Mouse (Mus musculus) gastrocnemius, postnatal 14 days (tissue): ENCODE measurements around the gene Dlgap5. TPM values are rescaled to one million over a fixed set of nuclear protein-coding genes. Genes with fewer than 3 reads are reported as not detected.

Experiments
- DNase-seq: peaks from one replicate; pipeline ENCODE4 v3.0.0; 2021; ENCODE audit warnings: mixed read lengths
- intact Hi-C: fragments of 180-260 bp; cut with DNase I; formaldehyde crosslinking; loops from one replicate; pipeline ENCODE4 v1.15.1; 2025; ENCODE audit warnings: low total_unique reads
- total RNA-seq, 2 experiments: library from RNA; stranded (reverse); gene quantifications; 2 replicates each; pipeline ENCODE4 v1.2.3; 2021

Gene Dlgap5
- total RNA-seq, 2 experiments from 2014 or later, result 2.3 to 3.6 TPM

GRCm38 (mm10) chr14:47361418-47361817 is 56.8 kb downstream of the Dlgap5 start:
- DNase-seq, result no peak
- intact Hi-C loops, result no loop called here

DNA sequence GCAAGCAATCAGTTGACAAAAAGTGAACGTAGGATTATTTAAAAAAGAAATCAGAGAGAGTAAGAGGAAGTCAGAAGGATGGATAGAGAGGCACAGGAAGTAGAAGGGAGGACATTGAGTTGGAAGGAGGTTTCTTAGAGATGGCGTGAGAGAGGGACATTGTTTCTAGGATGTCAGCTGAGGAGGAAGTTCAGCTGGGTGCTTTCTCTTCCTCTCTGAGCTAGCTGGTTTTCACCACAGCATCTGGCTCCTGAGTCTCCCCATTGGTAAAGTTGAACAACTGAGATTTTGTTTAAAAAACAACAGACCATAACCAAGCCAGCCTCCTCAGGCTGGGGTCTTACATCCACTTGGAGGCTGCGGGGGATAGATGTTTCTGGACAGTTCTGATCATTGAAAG is 58.6 kb downstream of the Dlgap5 start:
- no peak for DNase-seq
- intact Hi-C loops, result no loop called here

- no peak for DNase-seq
- intact Hi-C loops, result no loop called here
These were observed 61.6 kb downstream of the Dlgap5 start for GRCm38 (mm10) chr14:47356622-47357021.

GRCm38 (mm10) chr14:47354948-47355347 is 63.3 kb downstream of the Dlgap5 start:
- intact Hi-C loops, result no loop called here

GRCm38 (mm10) chr14:47354111-47354577 is 64.1 kb downstream of the Dlgap5 start:
- intact Hi-C loops, result no loop called here
- DNase-seq, result no peak

More at GRCm38 (mm10) chr14:47354948-47355347, 63.3 kb downstream of the Dlgap5 start:
- DNase-seq, result no peak

DNA sequence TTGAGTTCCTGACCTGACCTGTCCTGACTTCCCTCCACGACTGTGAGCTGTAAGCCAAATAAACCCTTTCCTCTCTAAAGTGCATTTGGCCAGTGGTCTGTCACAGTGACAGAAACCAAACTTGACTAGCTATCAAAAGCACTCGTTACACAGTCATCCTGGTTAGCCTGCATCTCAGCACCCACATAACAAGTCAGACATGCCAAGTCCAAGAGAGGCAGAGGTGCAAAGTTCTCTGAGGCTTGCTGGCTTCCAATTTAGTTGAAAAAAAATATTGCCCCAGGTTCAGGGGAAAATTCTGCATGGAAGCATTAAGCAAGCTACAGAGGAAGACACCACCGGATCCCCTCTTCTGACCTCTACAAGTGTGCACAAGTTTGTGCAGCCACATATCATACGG is 65.0 kb downstream of the Dlgap5 start:
- no peak for DNase-seq
- intact Hi-C loops, result no loop called here

GRCm38 (mm10) chr14:47352272-47352671 is 65.9 kb downstream of the Dlgap5 start:
- intact Hi-C loops, result no loop called here
- no peak for DNase-seq

- no peak for DNase-seq
- intact Hi-C loops, result no loop called here
These were observed 67.2 kb downstream of the Dlgap5 start for GRCm38 (mm10) chr14:47350974-47351373.

GRCm38 (mm10) chr14:47346715-47347114 is 71.5 kb downstream of the Dlgap5 start:
- no peak for DNase-seq
- intact Hi-C loops, result no loop called here

DNA sequence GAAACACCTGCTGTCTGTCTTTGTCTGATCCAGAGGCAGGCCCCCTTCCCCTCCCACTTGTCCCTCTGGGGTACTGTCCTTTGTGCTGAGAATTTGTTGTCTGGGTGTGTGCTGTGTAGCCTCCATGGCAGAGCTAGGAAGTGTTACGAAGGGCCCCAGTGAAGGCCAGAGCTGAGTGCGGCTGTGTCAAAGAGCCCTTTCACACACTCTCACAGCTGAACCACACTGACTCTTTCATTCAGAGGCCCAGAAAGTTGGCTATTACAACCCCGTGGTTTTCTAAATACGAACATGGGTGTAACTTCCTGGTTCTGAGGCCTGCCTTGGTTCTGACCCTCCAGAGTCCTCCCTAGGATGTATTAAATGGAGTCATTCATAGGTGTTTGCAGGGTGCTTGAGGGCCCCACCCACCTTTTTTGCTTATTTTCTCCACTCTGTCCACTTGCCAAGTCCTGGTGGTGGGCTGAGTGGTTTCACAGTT is 76.4 kb downstream of the Dlgap5 start:
- no peak for DNase-seq
- intact Hi-C loops, result no loop called here

DNA sequence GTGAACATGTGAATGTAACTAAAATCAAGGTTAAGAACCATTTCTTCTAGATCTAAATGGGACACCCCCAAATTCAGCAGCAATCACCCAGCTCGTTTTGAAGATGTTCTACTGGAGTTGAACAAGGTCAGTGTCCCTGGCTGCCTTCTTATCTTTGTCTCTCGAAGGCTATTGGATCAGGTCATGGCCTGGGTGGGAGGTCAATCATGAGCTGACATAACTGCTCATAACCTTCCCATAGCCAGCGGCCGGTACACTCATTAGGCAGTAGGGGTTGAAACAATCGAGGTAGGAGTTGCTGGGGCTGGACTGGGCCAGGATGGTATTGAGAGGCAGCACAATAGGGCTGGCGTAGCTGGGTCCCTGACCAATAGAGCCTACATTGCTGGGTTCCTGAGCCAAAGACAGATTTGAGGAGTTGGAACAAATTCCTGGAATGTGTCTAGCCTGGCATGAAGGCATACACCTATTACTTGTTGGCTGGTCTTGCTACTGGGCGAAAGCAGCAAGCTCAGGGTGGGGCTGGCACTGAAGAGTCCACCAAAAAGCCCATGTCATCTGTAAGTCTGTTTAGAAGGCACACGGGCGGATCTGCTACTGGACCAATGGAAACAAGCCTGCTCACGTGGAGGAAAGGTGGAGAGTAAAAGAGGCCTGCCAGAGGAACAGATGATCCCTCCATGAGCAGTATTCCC is 77.8 kb downstream of the Dlgap5 start:
- intact Hi-C loops, result no loop called here
- DNase-seq, result no peak

Other genes with a start within 250 kb of the Dlgap5 start
- gene Gch1, start 229.0 kb downstream of the Dlgap5 start, total RNA-seq, result 1 to 10 TPM; 1.7 to 1.8 TPM
- gene Wdhd1, start 141.6 kb downstream of the Dlgap5 start, total RNA-seq, result 1 to 10 TPM; 1.1 to 1.3 TPM
- 1 to 10 TPM; 7.3 to 7.4 TPM for gene Socs4, start 141.5 kb downstream of the Dlgap5 start, total RNA-seq
- 10 to 100 TPM; 28.6 to 31.9 TPM for gene Mapk1ip1l, start 120.1 kb downstream of the Dlgap5 start, total RNA-seq
- 1 to 10 TPM; 2.9 to 4.3 TPM for gene Lgals3, start 50.7 kb downstream of the Dlgap5 start, total RNA-seq
- 10 to 100 TPM; 10.5 to 11.2 TPM for gene Fbxo34, start 32.0 kb upstream of the Dlgap5 start, total RNA-seq
- gene Atg14, start 152.2 kb upstream of the Dlgap5 start, total RNA-seq, result 1 to 10 TPM; 5.0 to 7.8 TPM
- gene Ktn1, start 230.0 kb upstream of the Dlgap5 start, total RNA-seq, result 100 to 1,000 TPM; 108 to 113 TPM